Mouse (Mus musculus) kidney, postnatal 0 days (tissue): ENCODE data around the gene Hoxa10. TPM values are rescaled to one million over a fixed set of nuclear protein-coding genes. Genes with fewer than 3 reads are reported as not detected.
A peak's percentile ranks its signal among the peaks of the same experiment; 100 is the strongest.

Source experiments
- ATAC-seq: fragments of 200-750 bp; cut with Nextera tagmentation; replicated peaks from 2 replicates; pipeline ENCODE4 v1.8.0; 2017; ENCODE audit warnings: low read depth, moderate number of reproducible peaks, moderate TSS enrichment, moderate library complexity; ENCODE audit not compliant: low FRiP score
- DNase-seq: peaks from one replicate; pipeline ENCODE4 v3.0.0-alpha.2; 2016; ENCODE audit warnings: low spot score
- H3K27ac ChIP-seq: fragments of 300-500 bp; sonication (generic); 2 replicates; pipeline ENCODE4 v1.5.1; 2014; ENCODE audit warnings: mild to moderate bottlenecking
- H3K27me3 ChIP-seq: fragments of 300-500 bp; sonication (generic); 2 replicates; pipeline ENCODE4 v1.6.1; 2014; ENCODE audit warnings: low read length, mixed read lengths; ENCODE audit not compliant: insufficient read depth
- H3K36me3 ChIP-seq: fragments of 300-500 bp; sonication (generic); 2 replicates; pipeline ENCODE4 v1.6.1; 2014; ENCODE audit warnings: low read length, mixed read lengths; ENCODE audit not compliant: insufficient read depth
- H3K4me1 ChIP-seq: fragments of 300-500 bp; sonication (generic); replicated peaks from 2 replicates; pipeline ENCODE4 v1.6.1; 2014; ENCODE audit warnings: antibody characterized with exemption, low read length, mixed read lengths; ENCODE audit not compliant: insufficient read depth
- H3K4me2 ChIP-seq: fragments of 300-500 bp; sonication (generic); 2 replicates; pipeline ENCODE4 v1.6.1; 2014; ENCODE audit warnings: mild to moderate bottlenecking, low read length, moderate library complexity, mixed read lengths
- H3K4me3 ChIP-seq: fragments of 300-500 bp; sonication (generic); replicated peaks from 2 replicates; pipeline ENCODE4 v1.5.1; 2014; ENCODE audit warnings: low read depth, low read length
- H3K9ac ChIP-seq: fragments of 300-500 bp; sonication (generic); 2 replicates; pipeline ENCODE4 v1.6.1; 2014; ENCODE audit warnings: low read depth, low read length
- H3K9me3 ChIP-seq: fragments of 300-500 bp; sonication (generic); replicated peaks from 2 replicates; pipeline ENCODE4 v1.6.1; 2016; ENCODE audit warnings: low read length, inconsistent platforms, mixed read lengths
- CTCF ChIP-seq: IDR thresholded peaks from 2 replicates; pipeline ENCODE4 v1.5.1; 2016; ENCODE audit warnings: antibody characterized with exemption, low read depth, mild to moderate bottlenecking, moderate library complexity
- WGBS: fragments of 180-500 bp; shearing (Covaris S2); extraction: QIAGEN DNeasy Blood & Tissue Kit; methylation state at CpG from one replicate; pipeline ENCODE4 v1.1.7; 2014; 5-methylcytosine and 5-hydroxymethylcytosine counted together
- polyA plus RNA-seq: library from polyadenylated mRNA; unstranded; fragments of >200 nt; fragmentation: Nextera tagmentation; extraction: Ambion mirVana; gene quantifications from 2 replicates; pipeline ENCODE4 v1.2.1, GENCODE M21; 2015

The Hoxa10 gene
- polyA plus RNA-seq, 1 experiment from 2014 or later = 183 TPM

DNA sequence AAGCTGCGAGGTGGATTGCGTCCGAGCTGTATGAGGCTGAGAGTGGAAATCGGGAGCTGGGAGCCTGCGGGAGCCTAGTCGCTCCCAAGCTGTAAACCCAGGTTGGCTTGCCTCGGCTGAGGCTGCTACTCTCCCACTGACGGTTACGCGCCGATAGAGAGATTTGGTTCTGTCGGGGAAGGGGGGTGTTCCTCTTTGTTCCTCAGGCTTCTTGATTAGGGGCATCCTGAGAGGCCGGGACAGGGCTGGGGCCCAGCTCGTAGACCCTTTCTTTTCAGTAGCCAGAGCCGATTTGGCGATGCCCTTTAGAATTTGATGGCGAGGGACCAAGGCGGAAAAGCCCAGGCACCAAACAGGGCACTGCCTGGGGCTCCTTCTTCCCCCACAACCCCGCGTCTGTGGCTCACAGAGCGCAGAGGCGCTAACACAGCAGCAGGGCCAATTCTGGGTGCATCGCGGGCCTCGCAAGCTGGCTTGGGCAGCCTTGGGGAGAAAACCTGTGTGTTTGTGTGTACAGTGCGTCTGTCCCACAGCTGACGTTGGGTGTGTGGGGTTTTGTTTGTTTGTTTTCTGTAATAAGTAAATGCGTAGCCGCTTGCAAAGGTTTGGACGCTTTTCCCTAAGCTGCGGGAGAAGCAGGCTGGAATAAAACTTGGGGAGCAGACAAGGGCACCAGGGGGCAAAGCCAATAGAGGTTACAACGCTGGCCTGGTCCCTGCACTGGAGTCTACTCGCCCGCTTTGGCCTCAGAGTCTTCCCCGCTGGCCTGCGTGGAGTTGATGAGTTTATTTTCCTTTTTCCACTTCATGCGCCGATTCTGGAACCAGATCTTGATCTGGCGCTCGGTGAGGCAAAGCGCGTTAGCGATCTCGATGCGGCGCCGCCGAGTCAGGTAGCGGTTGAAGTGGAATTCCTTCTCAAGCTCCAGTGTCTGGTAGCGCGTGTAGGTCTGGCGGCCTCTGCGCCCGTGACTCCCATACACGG, 34.7 kb downstream of the Hoxa10 start:
- 21% methylated on average over 55 of the region's 55 CpGs for WGBS
- Histone ChIP-seq H3K4me3 (peak overlapping the region; percentile 13; the same call in 1 of the 2 replicates), H3K9me3 (no peaks in the 10 kb centered on the region), H3K36me3 (0 out of 2 replicates have a peak, but pooled peaks cover 7% of the 10 kb centered on the region), H3K4me2 (peak overlapping the region; percentile 89), H3K27ac (peak overlapping the region; percentile 74), H3K9ac (peak overlapping the region; percentile 33), H3K4me1 (peaks cover 42% of the 10 kb centered on the region), H3K27me3 (no peaks in the 10 kb centered on the region)
- no peak for ATAC-seq
- no peak for DNase-seq
- TF ChIP-seq CTCF = no peak

DNA sequence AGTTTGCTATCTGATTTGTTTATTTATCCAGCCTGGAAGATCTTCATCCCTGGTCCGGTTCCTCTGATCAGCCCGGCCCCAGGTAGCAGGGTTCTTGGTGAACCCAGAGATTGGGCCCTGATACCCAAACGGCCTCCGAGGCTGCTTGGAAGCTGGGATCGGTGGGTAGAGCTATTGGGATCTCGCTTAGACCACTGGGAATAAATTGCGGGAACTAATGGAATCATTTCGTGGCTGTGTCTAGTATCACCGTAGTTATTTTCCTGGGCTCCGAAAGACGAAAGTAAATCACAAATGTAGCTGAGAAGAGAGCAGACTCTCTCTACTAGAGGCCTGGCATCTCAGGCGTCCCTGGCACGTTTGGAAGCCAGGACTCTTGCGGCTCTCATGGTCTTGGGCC, 35.4 kb downstream of the Hoxa10 start:
- DNase-seq (no peak), ATAC-seq (no peak)
- H3K36me3 ChIP-seq = 0 out of 2 replicates have a peak, but pooled peaks cover 7% of the 10 kb centered on the region
- no peaks in the 10 kb centered on the region for H3K9me3 ChIP-seq
- peak overlapping the region; percentile 13; the same call in 1 of the 2 replicates for H3K4me3 ChIP-seq
- 25% methylated on average over 14 of the region's 14 CpGs for WGBS
- no peaks in the 10 kb centered on the region for H3K27me3 ChIP-seq
- H3K9ac ChIP-seq = peak overlapping the region; percentile 33
- H3K27ac ChIP-seq = peak overlapping the region; percentile 74
- H3K4me1 ChIP-seq = peaks cover 39% of the 10 kb centered on the region
- TF ChIP-seq CTCF = no peak
- H3K4me2 ChIP-seq = peak overlapping the region; percentile 89

DNA sequence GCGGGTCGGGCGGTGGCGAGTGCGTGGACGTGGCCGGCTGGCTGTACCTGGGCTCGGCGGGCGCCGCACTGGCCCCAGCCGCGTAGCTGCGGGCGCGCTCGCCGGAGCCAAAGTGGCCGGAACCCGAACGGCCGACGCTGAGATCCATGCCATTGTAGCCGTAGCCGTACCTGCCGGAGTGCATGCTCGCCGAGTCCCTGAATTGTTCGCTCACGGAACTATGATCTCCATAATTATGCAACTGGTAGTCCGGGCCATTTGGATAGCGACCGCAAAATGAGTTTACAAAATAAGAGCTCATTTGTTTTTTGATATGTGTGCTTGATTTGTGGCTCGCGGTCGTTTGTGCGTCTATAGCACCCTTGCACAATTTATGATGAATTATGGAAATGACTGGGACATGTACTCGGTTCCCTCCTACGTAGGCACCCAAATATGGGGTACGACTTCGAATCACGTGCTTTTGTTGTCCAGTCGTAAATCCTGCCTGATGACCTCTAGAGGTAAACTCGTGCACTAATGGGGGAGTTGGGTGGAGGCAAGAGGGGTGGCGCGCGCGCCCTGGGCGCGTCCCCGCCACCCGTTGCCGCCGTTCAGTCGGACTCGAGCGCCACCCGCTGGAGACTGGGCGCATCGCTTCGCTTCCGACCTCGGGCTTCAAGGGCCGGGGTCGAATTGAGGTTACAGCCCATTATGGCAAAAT, 36.5 kb downstream of the Hoxa10 start, which contains the start of gene Hoxa5:
Gene Hoxa5, minus strand, starts transcription at position 538 of the 703 bp plus-strand sequence.
- peak within 1 kb of the TSS; percentile 74 for H3K27ac ChIP-seq
- ATAC-seq (peak; percentile 74), DNase-seq (peak; percentile 98)
- H3K4me1 ChIP-seq = peaks cover 32% of the 10 kb centered on the region
- peak within 1 kb of the TSS; percentile 59 for H3K4me3 ChIP-seq
- no peaks in the 10 kb centered on the region for H3K27me3 ChIP-seq
- WGBS = 3% methylated on average over 65 of the region's 65 CpGs
- peak; percentile 89 for TF ChIP-seq CTCF
- H3K36me3 ChIP-seq = 0 out of 2 replicates have a peak, but pooled peaks cover 7% of the 10 kb centered on the region
- peak within 1 kb of the TSS; percentile 76 for H3K9ac ChIP-seq
- no peaks in the 10 kb centered on the region for H3K9me3 ChIP-seq
- peak within 1 kb of the TSS; percentile 89 for H3K4me2 ChIP-seq

GRCm38 (mm10) chr6:52203371-52204049, 37.1 kb downstream of the Hoxa10 start:
- Histone ChIP-seq H3K9me3 (no peaks in the 10 kb centered on the region), H3K4me2 (peak overlapping the region; percentile 89), H3K9ac (peak overlapping the region; percentile 76), H3K27ac (peak overlapping the region; percentile 74), H3K27me3 (no peaks in the 10 kb centered on the region), H3K4me1 (peaks cover 32% of the 10 kb centered on the region), H3K4me3 (peak overlapping the region; percentile 59), H3K36me3 (0 out of 2 replicates have a peak, but pooled peaks cover 10% of the 10 kb centered on the region)
- ATAC-seq (peak; percentile 6; the same call in 1 of the 2 replicates), DNase-seq (no peak)
- 6% methylated on average over 44 of the region's 46 CpGs for WGBS
- TF ChIP-seq CTCF = 0 out of 2 replicates have a peak, but pooled peaks have one; percentile 1

GRCm38 (mm10) chr6:52203121-52203370, 37.6 kb downstream of the Hoxa10 start:
- Histone ChIP-seq H3K4me1 (peaks cover 30% of the 10 kb centered on the region), H3K9me3 (no peaks in the 10 kb centered on the region), H3K4me3 (peak overlapping the region; percentile 59), H3K27me3 (no peaks in the 10 kb centered on the region), H3K4me2 (peak overlapping the region; percentile 89), H3K9ac (peak overlapping the region; percentile 76), H3K27ac (peak overlapping the region; percentile 74), H3K36me3 (0 out of 2 replicates have a peak, but pooled peaks cover 11% of the 10 kb centered on the region)
- TF ChIP-seq CTCF = peak; percentile 18; the same call in 1 of the 2 replicates
- peak; percentile 83 for DNase-seq
- no peak for ATAC-seq
- WGBS = 13% methylated on average over 10 of the region's 10 CpGs
